Mouse (Mus musculus) kidney, adult 2 months (tissue): ENCODE results near the gene Mreg.

Experiments
- CTCF ChIP-seq: fragments of 200-500 bp; conservative IDR thresholded peaks from 2 replicates; pipeline ENCODE4 v1.5.1; 2011; ENCODE audit warnings: low read depth, mild to moderate bottlenecking, control low read depth, low read length, moderate library complexity, mixed read lengths; ENCODE audit not compliant: insufficient read depth, insufficient read length
- POLR2A ChIP-seq: fragments of 200-500 bp; IDR thresholded peaks from one replicate; pipeline ENCODE4 v1.6.1; 2011; ENCODE audit warnings: low read depth, low read length, control low read depth

DNA sequence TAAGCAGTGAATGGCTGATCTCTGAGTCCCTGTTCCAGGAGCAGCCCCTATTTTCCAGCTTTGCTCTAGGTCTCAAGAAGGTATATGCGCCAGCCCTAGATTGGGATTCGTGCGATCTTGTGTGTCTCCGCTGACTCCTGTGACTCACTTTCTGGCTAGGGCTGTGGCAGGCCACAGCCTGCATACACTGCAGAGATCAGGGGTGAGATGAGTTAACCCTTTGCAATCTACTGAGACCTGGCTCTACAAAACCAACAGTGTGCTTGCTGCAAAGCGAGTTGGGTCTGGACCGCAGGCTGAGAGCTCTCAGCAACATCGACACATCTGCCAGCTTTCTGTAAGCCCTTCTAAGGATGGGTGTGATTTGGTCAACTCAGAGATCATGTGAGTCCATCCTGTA is 9.4 kb downstream of the Mreg start:
- TF ChIP-seq POLR2A = no peak
- no peak for TF ChIP-seq CTCF
